Mouse (Mus musculus) CH12.LX (cell line): ENCODE measurements around the gene Fkbp14. TPM values are rescaled to one million over a fixed set of nuclear protein-coding genes. Genes with fewer than 3 reads are reported as not detected.

Experiments used
- DNase-seq: peaks from one replicate; pipeline ENCODE4 v3.0.0-alpha.2; 2013; ENCODE audit errors: extremely low read depth
- H3K27ac ChIP-seq: 2 replicates; pipeline ENCODE4 v1.5.1; 2012; ENCODE audit warnings: low read depth, mild to moderate bottlenecking, control low read depth, moderate library complexity; ENCODE audit not compliant: insufficient read depth
- H3K27me3 ChIP-seq: replicated peaks from 2 replicates; pipeline ENCODE3; 2012; ENCODE audit warnings: inconsistent platforms
- H3K36me3 ChIP-seq, 2 experiments: replicated peaks in 1 of 2; 2 replicates each; pipeline versions ENCODE3 to v1.6.1; 2012; ENCODE audit warnings: inconsistent platforms in 1 of 2, low read length in 1 of 2, mild to moderate bottlenecking in 1 of 2, mixed read lengths in 1 of 2, moderate library complexity in 1 of 2; ENCODE audit not compliant: control insufficient read depth in 1 of 2, insufficient read depth in 1 of 2
- H3K4me1 ChIP-seq, 2 experiments: 2 replicates each; pipeline ENCODE4 v1.6.1; 2012; ENCODE audit warnings: inconsistent platforms in 1 of 2, moderate library complexity in 1 of 2; ENCODE audit not compliant: insufficient read depth in 2 of 2, control insufficient read depth in 1 of 2
- H3K4me2 ChIP-seq: 2 replicates; pipeline ENCODE4 v1.6.1; 2012; ENCODE audit warnings: low read depth, mild to moderate bottlenecking, control low read depth; ENCODE audit not compliant: poor library complexity, insufficient read depth, severe bottlenecking
- H3K4me3 ChIP-seq, 3 experiments: fragments of 150-350 bp in 1 of 3; sonication (generic) in 1 of 3; replicated peaks in 1 of 3; 2 replicates each; pipeline versions ENCODE3 to v1.5.1; 2011 to 2012; ENCODE audit warnings: low read depth in 2 of 3, low read length in 2 of 3, mild to moderate bottlenecking in 2 of 3, moderate library complexity in 2 of 3, control low read depth in 1 of 3, improper control_type of control experiment in 1 of 3, inconsistent platforms in 1 of 3, mixed read lengths in 1 of 3; ENCODE audit not compliant: poor library complexity in 1 of 3
- H3K79me2 ChIP-seq: replicated peaks from 2 replicates; pipeline ENCODE4 v1.6.1; 2012; ENCODE audit warnings: mild to moderate bottlenecking, moderate library complexity; ENCODE audit not compliant: control insufficient read depth, poor library complexity, insufficient read depth, severe bottlenecking; ENCODE audit errors: extremely low read depth
- H3K9ac ChIP-seq: 2 replicates; pipeline ENCODE4 v1.6.1; 2012; ENCODE audit warnings: low read depth, mild to moderate bottlenecking, control low read depth, moderate library complexity; ENCODE audit not compliant: insufficient read depth
- H3K9me3 ChIP-seq: replicated peaks from 2 replicates; pipeline ENCODE3; 2012; ENCODE audit warnings: low read length, inconsistent platforms, mixed read lengths
- BHLHE40 ChIP-seq: IDR thresholded peaks from 2 replicates; pipeline ENCODE4 v1.6.1; 2011; ENCODE audit warnings: mild to moderate bottlenecking, low read depth, low read length, improper control_type of control experiment
- CHD1 ChIP-seq: IDR thresholded peaks from 2 replicates; pipeline ENCODE4 v1.6.1; 2012; ENCODE audit warnings: low read depth, low read length, improper control_type of control experiment, inconsistent platforms
- CHD2 ChIP-seq: IDR thresholded peaks from 2 replicates; pipeline ENCODE4 v1.6.1; 2011; ENCODE audit warnings: low read length, improper control_type of control experiment
- CTCF ChIP-seq, 2 experiments: IDR thresholded peaks in 1 of 2; conservative IDR thresholded peaks in 1 of 2; 2 replicates each; pipeline ENCODE4 v1.5.1; 2011 to 2012; ENCODE audit warnings: low read depth in 2 of 2, low read length in 2 of 2, improper control_type of control experiment in 1 of 2, inconsistent platforms in 1 of 2, mild to moderate bottlenecking in 1 of 2, moderate library complexity in 1 of 2
- ELF1 ChIP-seq: IDR thresholded peaks from 2 replicates; pipeline ENCODE4 v1.6.1; 2014; ENCODE audit warnings: low read depth, mild to moderate bottlenecking, inconsistent platforms, low read length, improper control_type of control experiment
- EP300 ChIP-seq: IDR thresholded peaks from 2 replicates; pipeline ENCODE4 v1.6.1; 2011; ENCODE audit warnings: low read length, improper control_type of control experiment
- GABPA ChIP-seq: IDR thresholded peaks from 2 replicates; pipeline ENCODE4 v1.6.1; 2012; ENCODE audit warnings: low read depth, low read length, improper control_type of control experiment, inconsistent platforms; ENCODE audit not compliant: insufficient replicate concordance
- HCFC1 ChIP-seq: IDR thresholded peaks from 2 replicates; pipeline ENCODE4 v1.6.1; 2012; ENCODE audit warnings: low read depth, mild to moderate bottlenecking, inconsistent platforms, low read length, improper control_type of control experiment
- IRF4 ChIP-seq: IDR thresholded peaks from 2 replicates; pipeline ENCODE4 v1.6.1; 2014; ENCODE audit warnings: low read depth, mild to moderate bottlenecking, inconsistent platforms, low read length, improper control_type of control experiment
- JUN ChIP-seq: IDR thresholded peaks from 2 replicates; pipeline ENCODE4 v1.6.1; 2011; ENCODE audit warnings: low read depth, mild to moderate bottlenecking, low read length, improper control_type of control experiment, moderate library complexity; ENCODE audit not compliant: insufficient read depth
- MAFK ChIP-seq: IDR thresholded peaks from 2 replicates; pipeline ENCODE4 v1.6.1; 2011; ENCODE audit warnings: low read length, improper control_type of control experiment; ENCODE audit not compliant: insufficient replicate concordance
- MAX ChIP-seq: IDR thresholded peaks from 2 replicates; pipeline ENCODE4 v1.6.1; 2011; ENCODE audit warnings: low read length, improper control_type of control experiment
- MAZ ChIP-seq: IDR thresholded peaks from 2 replicates; pipeline ENCODE4 v1.6.1; 2012; ENCODE audit warnings: low read depth, mild to moderate bottlenecking, inconsistent platforms, low read length, improper control_type of control experiment, moderate library complexity
- MEF2A ChIP-seq: IDR thresholded peaks from 2 replicates; pipeline ENCODE4 v1.6.1; 2014; ENCODE audit warnings: low read depth, mild to moderate bottlenecking, inconsistent platforms, low read length, improper control_type of control experiment, borderline replicate concordance
- MXI1 ChIP-seq: IDR thresholded peaks from 2 replicates; pipeline ENCODE4 v1.6.1; 2011; ENCODE audit warnings: mild to moderate bottlenecking, low read depth, low read length, improper control_type of control experiment
- MYC ChIP-seq: IDR thresholded peaks from 2 replicates; pipeline ENCODE4 v1.6.1; 2011; ENCODE audit warnings: low read depth, mild to moderate bottlenecking, improper control_type of control experiment, low read length
- NELFE ChIP-seq: IDR thresholded peaks from 2 replicates; pipeline ENCODE4 v1.6.1; 2011; ENCODE audit warnings: low read depth, low read length, improper control_type of control experiment
- POLR2AphosphoS2 ChIP-seq: IDR thresholded peaks from 2 replicates; pipeline ENCODE4 v1.6.1; 2011; ENCODE audit warnings: low read depth, low read length, improper control_type of control experiment
- RAD21 ChIP-seq: IDR thresholded peaks from 2 replicates; pipeline ENCODE4 v1.6.1; 2011; ENCODE audit warnings: low read depth, mild to moderate bottlenecking, low read length, improper control_type of control experiment, moderate library complexity
- RCOR1 ChIP-seq: conservative IDR thresholded peaks from 2 replicates; pipeline ENCODE4 v1.6.1; 2012; ENCODE audit warnings: low read depth, mild to moderate bottlenecking, inconsistent platforms, low read length, improper control_type of control experiment
- SMC3 ChIP-seq: IDR thresholded peaks from 2 replicates; pipeline ENCODE4 v1.6.1; 2011; ENCODE audit warnings: low read depth, low read length, improper control_type of control experiment
- TBP ChIP-seq: conservative IDR thresholded peaks from 2 replicates; pipeline ENCODE4 v1.6.1; 2011; ENCODE audit warnings: low read depth, low read length, improper control_type of control experiment
- TCF12 ChIP-seq: IDR thresholded peaks from 2 replicates; pipeline ENCODE4 v1.6.1; 2014; ENCODE audit warnings: low read depth, mild to moderate bottlenecking, inconsistent platforms, low read length, improper control_type of control experiment
- UBTF ChIP-seq: IDR thresholded peaks from 2 replicates; pipeline ENCODE4 v1.6.1; 2012; ENCODE audit warnings: low read depth, mild to moderate bottlenecking, inconsistent platforms, low read length, improper control_type of control experiment, moderate library complexity
- USF1 ChIP-seq: IDR thresholded peaks from 2 replicates; pipeline ENCODE4 v1.6.1; 2014; ENCODE audit warnings: low read depth, mild to moderate bottlenecking, inconsistent platforms, low read length, improper control_type of control experiment
- USF2 ChIP-seq: conservative IDR thresholded peaks from 2 replicates; pipeline ENCODE4 v1.6.1; 2011; ENCODE audit warnings: low read depth, low read length, improper control_type of control experiment
- ZC3H11A ChIP-seq: IDR thresholded peaks from 2 replicates; pipeline ENCODE4 v1.6.1; 2012; ENCODE audit warnings: low read depth, mild to moderate bottlenecking, inconsistent platforms, low read length, improper control_type of control experiment
- ZKSCAN1 ChIP-seq: IDR thresholded peaks from 2 replicates; pipeline ENCODE4 v1.6.1; 2012; ENCODE audit warnings: low read depth, inconsistent platforms, low read length, improper control_type of control experiment, borderline replicate concordance
- ZMIZ1 ChIP-seq: IDR thresholded peaks from 2 replicates; pipeline ENCODE4 v1.6.1; 2012; ENCODE audit warnings: low read depth, mild to moderate bottlenecking, inconsistent platforms, low read length, improper control_type of control experiment
- dilution Hi-C: fragments of 300-500 bp; cut with MboI; formaldehyde crosslinking; loops from 2 replicates; pipeline ENCODE4 v1.14.3; 2020; ENCODE audit warnings: low sequenced_read_pairs; ENCODE audit not compliant: extremely low pct_unique_long_range_greater_than_20kb, extremely low pct_ligation_motif_present
- in situ Hi-C: fragments of 300-500 bp; cut with MboI; formaldehyde crosslinking; loops from 3 replicates; pipeline ENCODE4 v1.14.3; 2019; ENCODE audit warnings: low sequenced_read_pairs, low pct_ligation_motif_present, low pct_unique_long_range_greater_than_20kb, mixed read lengths
- polyA plus RNA-seq: library from polyadenylated mRNA; unstranded; fragments of >175 nt; gene quantifications from 2 replicates; pipeline ENCODE4 v1.2.1, GENCODE M21; 2012; ENCODE audit warnings: low read depth; ENCODE audit not compliant: insufficient read length
- total RNA-seq, 2 experiments: library from RNA; depleted of rRNA; stranded (reverse); fragments of 300-350 nt in 1 of 2; fragments of >200 nt in 1 of 2; gene quantifications; 2 replicates each; pipeline ENCODE4 v1.2.3; 2012 to 2014

The Fkbp14 gene
- total and polyA plus RNA-seq, 3 experiments, result 0.50 to 0.95 (median 0.68) TPM

DNA sequence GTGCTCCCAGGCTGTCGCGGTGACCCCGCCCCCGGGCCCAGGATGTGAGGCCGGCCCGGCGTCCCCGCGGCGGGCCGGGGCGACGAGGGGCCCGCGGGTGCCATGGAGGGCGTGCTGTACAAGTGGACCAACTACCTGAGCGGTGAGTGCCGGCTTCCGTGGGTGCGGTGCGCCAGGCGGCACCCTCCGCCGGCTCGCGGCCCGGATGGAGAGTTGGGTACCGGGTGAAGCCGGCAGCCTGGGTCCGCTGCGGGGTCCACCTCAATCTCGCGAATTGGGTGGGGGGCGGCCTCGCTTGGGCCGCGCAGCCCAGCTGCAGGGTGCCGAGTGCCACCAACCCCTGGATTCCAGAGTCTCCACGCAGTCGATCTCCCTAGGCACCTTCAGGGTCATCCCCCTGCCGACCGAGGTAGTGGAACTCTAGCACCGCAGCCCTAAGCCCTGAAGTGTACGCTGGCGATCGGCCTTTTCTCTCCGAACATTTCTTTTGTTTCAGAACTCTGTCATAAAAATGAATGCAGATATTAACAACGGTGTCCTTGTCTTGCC, 1.7 kb downstream of the Fkbp14 start:
- Histone ChIP-seq H3K4me2 (peak overlapping the region; percentile 76), H3K9me3 (no peaks in the 10 kb centered on the region)
- in situ Hi-C loops, result loop anchor here (10.0 to 25.0 kb wide), 3 partner anchors 209 to 417 kb away; no protein-coding TSS in a partner anchor
- TF ChIP-seq USF1 (no peak), HCFC1 (peak; percentile 2; the same call in 1 of the 2 replicates), BHLHE40 (no peak), NELFE (no peak), TCF12 (peak; percentile 27; the same call in 1 of the 2 replicates), MXI1 (0 out of 2 replicates have a peak, but pooled peaks have one; percentile 20), CHD1 (no peak), MAZ (no peak), UBTF (peak; percentile 51), POLR2AphosphoS2 (no peak)
- TF ChIP-seq, all 38 proteins: peak for 4
- Histone ChIP-seq H3K9ac (peak overlapping the region; percentile 88), H3K79me2 (no peaks in the 10 kb centered on the region), H3K27me3 (peaks cover 2% of the 10 kb centered on the region), H3K4me3 (peak overlapping the region; percentile 70 to 98 (median 80)), H3K27ac (no peak overlapping the region), H3K4me1 (peaks cover 0 to 29% of the 10 kb centered on the region in 2 experiments; a peak in 2 of 4 replicates), H3K36me3 (no peaks in the 10 kb centered on the region)
- dilution Hi-C loops, result no loop called here
- DNase-seq, result no peak

DNA sequence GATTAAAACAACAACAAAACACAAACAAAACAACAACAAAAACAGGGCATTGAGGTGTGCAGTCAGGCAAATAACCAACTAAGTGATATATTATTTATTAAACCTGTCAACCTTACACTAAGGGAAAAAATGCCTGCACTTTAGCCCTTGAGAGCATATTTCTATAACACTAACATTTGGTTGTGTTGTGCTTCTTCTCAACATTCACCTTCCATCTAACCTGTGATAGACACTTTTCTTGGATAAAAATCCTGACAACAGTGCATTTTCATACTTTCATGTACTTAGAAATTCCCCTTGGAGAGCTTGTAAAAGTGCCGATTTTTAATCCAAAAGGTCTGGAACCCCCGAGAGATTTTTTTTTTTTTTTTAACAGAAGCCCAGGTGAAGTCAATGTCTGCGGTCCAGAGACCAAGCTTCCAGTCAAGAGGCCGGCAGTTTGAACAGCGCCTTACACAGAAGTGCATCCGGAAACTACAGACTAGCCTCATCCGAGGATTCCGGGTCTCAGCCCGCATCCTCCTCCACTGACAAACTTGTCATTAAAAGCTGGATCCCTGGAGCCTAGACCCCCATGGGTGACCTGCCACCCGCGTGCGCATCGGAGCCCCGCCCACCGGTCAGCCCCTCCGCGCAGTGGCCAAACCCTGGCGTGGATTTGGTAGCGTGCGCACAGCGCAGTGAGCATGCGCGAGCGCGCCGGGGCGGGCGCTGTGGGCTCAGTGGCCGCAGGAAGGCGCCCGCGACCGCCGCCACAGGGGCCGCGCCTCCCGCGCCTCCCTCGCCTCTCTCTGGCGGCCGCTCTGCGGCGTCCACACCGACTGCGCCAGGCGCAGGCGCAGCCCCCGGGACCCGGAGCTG, 2.4 kb downstream of the Fkbp14 start, which contains the start of gene Plekha8:
Gene Plekha8, plus strand, starts transcription at position 643 of the 861 bp plus-strand sequence.
- dilution Hi-C loops, result no loop called here
- H3K9ac ChIP-seq, result peak within 1 kb of the TSS; percentile 88
- peaks cover 0 to 29% of the 10 kb centered on the region in 2 experiments; a peak in 2 of 4 replicates for H3K4me1 ChIP-seq
- no peaks in the 10 kb centered on the region for H3K36me3 ChIP-seq
- in situ Hi-C loops, result loop anchor here (10.0 to 25.0 kb wide), 3 partner anchors 210 to 418 kb away; no protein-coding TSS in a partner anchor
- peaks cover 2% of the 10 kb centered on the region for H3K27me3 ChIP-seq
- peak within 1 kb of the TSS; percentile 70 to 98 (median 80) for H3K4me3 ChIP-seq
- no peaks in the 10 kb centered on the region for H3K79me2 ChIP-seq
- peak; percentile 71 for DNase-seq
- H3K27ac ChIP-seq, result no peak within 1 kb of the TSS
- peak within 1 kb of the TSS; percentile 91 for H3K4me2 ChIP-seq
- no peaks in the 10 kb centered on the region for H3K9me3 ChIP-seq
- TF ChIP-seq MAFK (no peak), JUN (no peak), MAZ (no peak), ZMIZ1 (peak; percentile 77; the same call in 1 of the 2 replicates), ZKSCAN1 (no peak), TBP (no peak), MEF2A (peak; percentile 40; the same call in 1 of the 2 replicates), CHD2 (no peak), MAX (peak; percentile 75; the same call in 1 of the 2 replicates), MYC (peak; percentile 37; the same call in 1 of the 2 replicates), GABPA (no peak), ZC3H11A (no peak), USF1 (no peak), USF2 (no peak), EP300 (no peak), CTCF (conservative IDR thresholded peaks at IDR 0.05 in 1 of 2, IDR thresholded peaks at IDR 0.05 in 1 of 2; ENCODE audit: low read depth in 2 of 2, low read length in 2 of 2) (peak in 1 of 2 experiments; percentile 46; a peak in 2 of 4 replicates), IRF4 (peak; percentile 32; the same call in 1 of the 2 replicates), SMC3 (no peak), RCOR1 (no peak), RAD21 (peak; percentile 20), ELF1 (peak; percentile 23; the same call in 1 of the 2 replicates), UBTF (no peak; the same call in 1 of the 2 replicates)
